Mouse (Mus musculus): ENCODE data around the gene Tnfsf14.

GRCm38 (mm10) chr17:57223313-57223712 lies 29.3 kb upstream of the Tnfsf14 start:
- no peak for TF ChIP-seq CTCF (IDR thresholded peaks at IDR 0.05; ENCODE audit: extremely low read depth, insufficient read depth, low read length)
- TF ChIP-seq POLR2A (IDR thresholded peaks at IDR 0.05; ENCODE audit: extremely low read depth, insufficient read depth, low read length), result no peak
